Mouse (Mus musculus) naive thymus-derived CD4-positive, alpha-beta T cell, adult 2 months (primary cell): Measurements from ENCODE around the gene Ppp1r12b.
"Not testable (repeated sequence)": the region's sequence is repeated elsewhere in the genome, so short reads cannot be mapped to it uniquely, and the experiment has no call there.

Experiments
- DNase-seq: peaks from one replicate; pipeline ENCODE4 v3.0.0-alpha.2; 2011; ENCODE audit warnings: low read depth

Gene Ppp1r12b

DNA sequence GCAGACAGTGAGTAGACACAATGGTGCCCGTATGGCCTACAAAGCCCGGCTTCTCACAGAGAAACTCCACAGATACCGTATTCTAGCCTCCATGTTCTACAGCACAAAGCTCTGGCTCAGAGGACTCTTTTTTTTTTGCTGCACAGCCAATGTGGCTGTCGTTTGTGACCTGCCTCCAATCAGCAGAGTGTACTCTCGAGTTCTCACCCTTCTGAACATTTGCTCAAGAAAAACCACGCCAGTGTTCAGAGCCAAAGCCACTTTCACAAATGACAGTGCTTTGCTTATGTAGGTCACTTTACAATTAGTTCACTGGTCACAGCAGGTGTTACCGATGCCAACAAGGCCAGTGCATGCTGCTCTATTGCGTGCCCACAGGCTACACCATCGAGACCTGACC lies 107.9 kb downstream of the Ppp1r12b start:
- DNase-seq, result no peak

DNA sequence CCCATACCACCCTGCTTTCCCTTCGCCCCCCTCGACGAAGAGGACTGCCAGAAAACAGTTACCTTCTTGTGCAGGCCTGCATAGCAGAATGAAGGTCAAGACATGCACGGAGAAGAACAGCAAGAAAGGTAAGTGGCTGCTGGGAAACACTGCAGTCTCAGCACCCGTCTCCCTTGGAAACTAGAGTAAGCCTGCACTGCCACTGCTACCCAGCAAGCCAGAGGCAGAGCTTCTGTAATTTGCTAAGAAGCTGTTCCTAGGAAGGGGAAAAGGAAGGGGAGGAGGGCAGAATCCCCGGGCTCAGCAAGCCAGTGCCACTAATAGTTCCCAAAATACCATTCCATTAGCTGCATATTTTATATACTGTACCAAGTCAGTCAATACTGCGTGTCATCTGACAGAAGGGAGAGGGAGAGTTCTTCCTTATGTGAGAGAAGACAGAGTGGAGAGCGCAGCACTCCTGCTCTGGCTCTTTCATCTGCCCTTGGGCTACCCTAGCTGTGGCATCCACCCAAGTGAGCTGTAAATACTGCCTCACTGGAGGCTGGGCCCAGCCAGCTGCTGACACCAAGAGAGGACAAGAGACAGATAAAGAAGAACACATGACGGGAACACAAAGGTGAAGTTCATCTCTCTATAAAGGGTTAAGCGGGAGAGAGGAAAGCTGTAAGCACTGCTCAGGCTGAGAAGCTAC lies 109.3 kb downstream of the Ppp1r12b start:
- DNase-seq, result no peak

DNA sequence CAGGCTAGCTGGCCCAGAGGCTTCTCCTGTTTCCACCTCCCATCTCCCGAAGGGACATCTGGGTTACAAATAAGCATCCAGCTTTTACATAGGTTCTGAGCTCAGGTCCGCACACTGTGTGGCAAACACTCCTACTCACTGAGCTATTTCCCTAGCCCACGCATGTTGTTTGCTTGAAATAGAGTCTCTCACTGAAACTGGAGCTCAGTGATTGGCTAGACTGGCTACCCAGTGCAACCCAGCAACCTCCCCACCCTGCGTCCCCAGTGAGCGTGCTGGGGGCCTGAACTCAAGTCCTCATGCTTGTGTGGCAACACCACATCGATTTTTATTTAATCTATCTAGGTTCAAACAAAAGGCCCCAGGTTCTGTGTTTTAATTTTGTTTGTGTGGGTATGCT lies 112.4 kb downstream of the Ppp1r12b start:
- no peak for DNase-seq

DNA sequence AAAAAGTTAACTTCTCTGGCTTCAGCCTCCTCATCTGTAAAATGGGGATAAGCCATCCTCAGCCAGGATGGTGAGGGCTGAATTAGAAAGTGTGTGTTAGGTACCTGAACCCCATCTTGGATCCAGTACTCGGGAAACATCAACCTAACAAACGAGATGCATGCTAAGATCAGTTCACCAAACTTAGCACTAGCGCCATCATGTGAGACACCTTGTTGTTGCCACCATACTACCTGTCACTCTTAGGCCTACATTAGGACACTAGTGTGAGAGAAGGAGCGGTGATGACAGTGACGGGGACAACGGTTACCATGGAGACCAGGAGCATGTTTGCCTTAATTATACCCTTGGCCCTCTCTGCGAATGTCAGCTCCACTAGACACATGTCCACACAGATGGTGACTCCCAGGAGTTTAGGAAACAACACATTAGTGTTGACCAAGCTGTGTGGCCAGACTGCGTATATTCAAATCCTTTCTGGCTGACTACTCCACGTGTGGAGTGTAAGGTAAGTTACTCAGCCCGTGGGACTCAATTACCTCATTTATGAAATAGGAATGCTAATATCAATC lies 118.7 kb downstream of the Ppp1r12b start:
- no peak for DNase-seq

DNA sequence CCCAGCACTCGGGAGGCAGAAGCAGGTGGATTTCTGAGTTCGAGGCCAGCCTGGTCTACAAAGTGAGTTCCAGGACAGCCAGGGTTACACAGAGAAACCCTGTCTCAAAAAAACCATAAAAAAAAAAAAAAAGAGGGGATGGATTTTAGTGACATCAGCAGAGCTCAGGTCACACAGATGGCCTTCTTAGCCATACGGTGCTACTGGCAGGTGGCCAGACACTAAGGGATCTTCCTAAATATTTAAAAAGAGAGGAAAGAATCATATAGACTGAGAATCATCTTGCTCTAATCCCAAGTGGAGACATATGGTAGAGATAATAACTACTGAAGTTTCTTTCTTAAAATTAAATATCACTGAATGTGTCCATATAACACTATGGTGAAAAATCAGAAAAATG lies 124.9 kb downstream of the Ppp1r12b start:
- DNase-seq, result not testable (repeated sequence)

DNA sequence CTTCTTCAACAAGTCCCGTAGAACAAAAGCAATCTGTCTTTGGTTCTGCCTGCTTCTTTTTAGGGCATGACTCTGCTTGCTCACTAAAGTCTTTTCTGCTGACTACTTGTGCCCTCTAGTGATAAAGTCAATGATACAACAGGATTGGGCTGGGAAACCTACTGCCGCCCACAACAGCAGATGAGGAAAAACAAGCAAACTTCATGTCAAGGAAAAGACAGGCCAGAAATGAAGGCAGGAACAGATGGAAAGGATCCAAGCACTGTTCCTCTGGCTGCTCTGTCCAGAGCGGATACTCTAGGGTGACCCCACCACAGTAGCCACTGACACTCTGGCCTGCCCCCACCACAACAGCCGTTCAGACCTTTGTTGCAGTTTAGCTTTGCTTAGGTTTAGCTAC lies 126.1 kb downstream of the Ppp1r12b start:
- no peak for DNase-seq

DNA sequence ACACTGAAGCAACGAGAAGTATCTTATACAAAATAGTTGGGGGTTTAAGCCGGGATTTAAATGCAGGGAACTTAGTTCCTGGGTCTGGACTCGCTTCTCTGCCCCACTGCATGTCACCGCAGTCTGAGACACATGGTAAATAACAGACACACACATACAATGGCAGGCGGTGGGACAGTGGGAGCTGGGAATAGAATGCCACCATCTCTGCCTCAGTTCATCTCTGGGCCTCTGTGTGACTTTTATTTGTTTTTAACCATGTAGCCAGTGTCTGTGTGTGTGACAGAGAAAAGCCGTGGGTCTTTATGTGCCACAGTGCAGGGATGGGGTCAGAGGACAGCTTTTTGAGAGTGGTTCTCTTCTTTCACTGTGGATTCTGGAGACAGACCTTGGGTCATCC lies 130.8 kb downstream of the Ppp1r12b start:
- no peak for DNase-seq

DNA sequence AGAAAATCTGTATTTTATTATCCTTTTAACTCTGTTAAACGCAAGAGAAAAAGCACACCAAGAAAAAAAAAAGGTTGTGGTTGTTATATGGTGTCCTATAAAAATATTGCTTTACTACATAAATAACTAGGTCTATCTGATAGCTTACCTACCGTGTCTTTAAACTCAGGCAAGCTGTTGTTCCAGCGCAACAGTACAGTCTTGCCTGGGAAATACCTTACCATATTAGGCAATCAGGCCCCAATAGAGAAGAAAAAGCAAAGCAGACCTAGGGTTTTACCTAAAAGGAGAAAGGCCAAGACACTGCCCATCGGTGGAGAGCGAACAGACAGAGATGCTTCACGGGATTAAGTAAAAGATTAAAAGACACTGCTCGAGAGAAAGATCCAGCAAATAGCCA lies 131.9 kb downstream of the Ppp1r12b start:
- DNase-seq, result no peak

DNA sequence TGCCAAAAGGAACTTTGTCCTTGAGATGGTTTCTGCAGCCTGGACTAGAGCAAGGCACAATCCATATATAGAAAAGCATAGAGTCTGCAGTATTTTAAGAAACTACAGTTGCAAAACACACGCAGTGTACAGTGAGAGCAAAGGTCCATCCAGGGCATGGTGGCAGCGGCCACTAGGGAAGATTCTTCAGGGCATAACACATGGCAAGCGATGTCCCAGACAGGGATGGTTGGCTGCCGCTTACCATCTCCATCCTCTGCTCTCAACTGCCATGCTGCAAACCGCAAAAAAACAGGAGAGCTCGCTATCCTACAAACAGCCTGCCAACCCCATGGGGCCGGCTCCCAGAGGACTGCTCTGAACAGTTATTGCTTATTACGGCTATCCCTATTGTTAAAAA lies 132.4 kb downstream of the Ppp1r12b start:
- DNase-seq, result no peak

DNA sequence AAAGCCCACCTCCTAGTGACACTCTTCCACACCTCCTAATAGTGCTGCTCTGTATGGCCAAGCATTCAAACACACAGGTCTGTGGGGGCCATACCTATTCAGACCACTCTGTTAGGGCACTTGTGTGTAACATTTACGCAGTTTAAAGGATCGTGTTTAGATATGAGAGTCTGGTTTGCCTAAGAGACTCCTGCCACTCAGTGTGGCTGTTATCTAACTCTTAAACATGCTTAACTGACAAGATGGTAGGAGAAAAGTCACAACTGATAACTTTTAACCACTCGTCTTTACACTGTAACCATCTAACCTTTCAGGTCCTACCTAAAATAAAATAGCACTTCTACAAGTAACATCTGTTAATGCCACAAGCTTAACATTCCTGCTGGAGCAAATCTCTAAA lies 134.9 kb downstream of the Ppp1r12b start:
- no peak for DNase-seq

DNA sequence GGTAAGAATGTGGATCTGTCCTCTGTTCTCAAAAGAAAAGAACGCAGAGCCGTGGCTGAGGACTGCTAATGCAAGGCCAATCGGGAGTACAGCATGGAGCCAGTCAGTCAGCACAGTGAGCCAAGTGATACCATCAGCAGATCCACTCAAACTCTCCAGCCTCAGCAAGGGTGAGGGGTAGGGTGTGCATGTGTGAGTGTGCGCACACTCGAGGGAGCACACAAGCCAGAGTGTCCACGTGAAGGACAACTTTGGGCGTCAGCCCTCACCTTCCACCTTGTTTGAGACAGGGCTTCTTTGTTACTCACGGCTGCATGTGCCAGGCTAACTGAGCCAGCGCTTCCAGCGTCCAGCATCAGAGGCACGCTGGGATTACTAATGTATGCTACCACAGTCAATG lies 136.5 kb downstream of the Ppp1r12b start:
- DNase-seq, result no peak

DNA sequence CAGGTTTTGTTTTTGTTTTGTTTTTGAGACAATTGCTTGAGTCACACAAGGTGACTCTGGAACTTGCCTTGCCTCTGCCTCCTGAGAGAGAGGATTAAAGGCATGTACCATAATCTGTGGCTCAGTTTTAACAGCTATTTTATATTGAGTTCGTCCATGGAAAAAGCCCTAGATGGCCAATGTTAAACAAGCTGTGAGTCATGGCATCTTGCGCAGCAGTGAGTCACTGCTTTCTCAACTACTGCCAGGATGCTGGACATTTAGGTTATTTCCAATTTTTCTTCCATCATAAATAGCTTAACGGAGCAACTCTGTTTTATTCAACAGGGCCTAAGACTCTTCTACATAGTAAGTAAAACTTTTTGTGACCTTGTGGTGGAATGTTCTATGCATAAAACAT lies 137.0 kb downstream of the Ppp1r12b start:
- DNase-seq, result no peak

DNA sequence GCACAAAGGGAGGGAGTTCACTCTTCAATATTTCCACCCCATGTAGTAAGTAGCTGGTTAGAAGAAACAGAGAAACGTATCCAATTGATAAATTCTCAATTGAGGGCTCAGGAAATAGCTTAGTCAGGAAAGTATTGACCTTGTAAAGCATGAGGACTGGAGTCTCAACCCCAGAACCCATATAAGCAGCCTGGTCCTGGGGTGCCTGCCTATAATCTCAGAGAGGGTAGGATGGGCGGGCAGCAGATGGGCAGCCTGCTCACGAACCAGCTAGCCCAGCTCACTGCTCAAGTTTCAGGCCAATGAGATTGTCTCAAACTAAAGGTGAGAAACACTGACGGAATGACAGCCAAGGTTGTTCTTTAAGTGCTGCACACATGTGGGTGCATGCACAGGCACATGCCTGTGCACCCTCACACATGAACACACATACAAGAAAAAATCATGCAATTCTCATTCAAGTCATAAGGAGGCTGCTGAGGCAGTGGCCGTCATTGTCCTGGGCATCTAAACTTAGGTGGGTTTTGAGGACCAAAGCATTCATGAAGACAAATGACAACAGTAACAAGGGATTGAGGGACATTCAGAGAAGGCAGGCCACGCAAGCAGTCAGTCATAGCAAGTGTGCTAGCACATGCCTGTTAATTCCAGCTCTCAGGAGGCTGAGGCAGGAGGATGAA lies 137.7 kb downstream of the Ppp1r12b start:
- DNase-seq, result no peak

DNA sequence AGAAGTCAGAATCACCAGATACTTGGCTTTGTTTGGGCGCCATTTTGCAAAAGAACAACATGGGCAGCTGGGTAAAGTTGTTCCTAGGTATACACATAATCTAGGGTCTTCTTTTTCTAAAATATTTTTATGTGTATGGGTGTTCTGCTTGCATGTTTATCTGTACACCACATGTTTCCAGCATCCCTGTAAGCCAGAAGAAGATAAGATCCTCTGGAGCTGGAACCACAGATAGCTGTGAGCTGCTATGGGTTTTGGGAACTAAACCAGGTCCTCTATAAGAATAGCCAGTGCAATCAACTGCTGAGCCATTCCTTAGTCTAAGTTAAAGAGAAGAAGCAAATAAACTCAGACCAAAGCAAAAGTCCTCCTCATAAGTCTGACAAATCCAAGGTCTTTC lies 138.6 kb downstream of the Ppp1r12b start:
- no peak for DNase-seq

DNA sequence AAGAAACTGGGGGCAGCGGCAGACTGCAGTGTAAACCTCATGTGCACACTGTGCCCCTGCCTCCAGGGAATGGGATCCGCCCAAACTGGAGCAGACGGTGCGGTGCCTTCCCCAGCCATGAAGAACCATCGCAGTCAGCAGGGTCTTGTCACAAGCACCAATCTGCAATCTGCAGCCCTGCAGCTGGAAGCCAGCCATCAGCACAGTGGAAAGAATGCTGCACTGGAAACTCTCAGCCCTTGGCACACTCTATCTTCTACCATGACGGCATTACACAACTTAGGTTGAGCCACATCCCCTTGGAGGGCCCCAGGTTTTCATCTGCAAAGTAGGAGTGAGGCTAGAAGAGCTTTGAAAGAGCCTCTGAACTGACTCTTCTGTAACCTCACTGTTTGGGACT lies 139.1 kb downstream of the Ppp1r12b start:
- DNase-seq, result no peak

DNA sequence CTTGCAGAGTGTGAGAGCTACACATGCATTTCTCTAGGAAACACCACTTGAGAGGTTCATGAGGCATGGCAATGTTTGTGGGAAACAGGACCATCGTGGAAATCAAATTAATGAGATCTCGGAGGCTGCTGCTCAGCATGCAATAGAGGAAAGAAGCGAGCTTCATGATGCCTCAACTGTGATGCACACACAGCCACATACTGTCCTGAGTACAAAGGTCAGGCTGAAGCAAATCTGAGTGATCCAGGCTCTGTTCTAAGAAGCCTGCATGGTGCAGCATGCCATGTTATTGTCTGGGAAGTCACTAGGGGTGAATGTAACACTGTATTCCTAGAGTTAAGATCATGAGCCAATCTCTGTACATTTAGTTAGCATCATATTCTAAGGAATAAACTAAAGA lies 140.0 kb downstream of the Ppp1r12b start:
- DNase-seq, result no peak

DNA sequence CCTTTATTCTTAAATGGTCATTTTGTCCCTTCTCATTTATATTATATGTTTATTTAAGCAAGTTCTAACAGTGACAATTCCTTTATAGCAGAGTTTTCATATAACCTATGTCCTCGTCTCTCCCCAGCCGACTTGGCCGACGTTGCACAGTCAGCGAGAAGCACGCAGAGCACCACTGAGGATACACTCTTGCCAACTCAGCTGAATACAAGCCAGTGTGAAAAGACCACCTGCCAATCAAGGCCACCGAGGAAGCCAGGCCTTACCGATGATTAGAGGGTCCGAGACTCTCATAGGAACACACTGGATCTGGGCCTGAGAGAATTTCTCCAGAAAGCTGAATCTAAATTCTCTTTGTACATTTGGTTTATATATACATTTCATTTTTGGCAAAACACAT lies 150.3 kb downstream of the Ppp1r12b start:
- DNase-seq, result no peak

DNA sequence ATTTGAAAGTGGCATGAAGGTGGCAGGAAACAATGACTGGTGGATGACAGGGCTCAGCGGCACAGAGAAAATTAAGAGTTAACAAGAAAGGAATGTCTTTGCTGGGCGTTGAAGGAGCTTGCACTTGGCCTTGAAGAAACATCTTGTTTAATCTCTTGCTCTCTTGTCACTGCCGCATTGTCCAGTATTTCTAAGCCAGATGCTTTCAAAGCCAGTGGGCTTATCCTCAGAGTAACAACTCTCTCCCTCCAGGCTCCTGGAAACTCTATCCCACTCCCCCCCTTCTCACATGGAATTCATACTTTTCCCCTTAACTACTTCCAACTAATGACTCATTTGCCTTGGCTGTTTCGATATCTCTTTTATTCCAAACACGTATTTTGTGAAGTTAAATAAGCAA lies 151.4 kb downstream of the Ppp1r12b start:
- no peak for DNase-seq

DNA sequence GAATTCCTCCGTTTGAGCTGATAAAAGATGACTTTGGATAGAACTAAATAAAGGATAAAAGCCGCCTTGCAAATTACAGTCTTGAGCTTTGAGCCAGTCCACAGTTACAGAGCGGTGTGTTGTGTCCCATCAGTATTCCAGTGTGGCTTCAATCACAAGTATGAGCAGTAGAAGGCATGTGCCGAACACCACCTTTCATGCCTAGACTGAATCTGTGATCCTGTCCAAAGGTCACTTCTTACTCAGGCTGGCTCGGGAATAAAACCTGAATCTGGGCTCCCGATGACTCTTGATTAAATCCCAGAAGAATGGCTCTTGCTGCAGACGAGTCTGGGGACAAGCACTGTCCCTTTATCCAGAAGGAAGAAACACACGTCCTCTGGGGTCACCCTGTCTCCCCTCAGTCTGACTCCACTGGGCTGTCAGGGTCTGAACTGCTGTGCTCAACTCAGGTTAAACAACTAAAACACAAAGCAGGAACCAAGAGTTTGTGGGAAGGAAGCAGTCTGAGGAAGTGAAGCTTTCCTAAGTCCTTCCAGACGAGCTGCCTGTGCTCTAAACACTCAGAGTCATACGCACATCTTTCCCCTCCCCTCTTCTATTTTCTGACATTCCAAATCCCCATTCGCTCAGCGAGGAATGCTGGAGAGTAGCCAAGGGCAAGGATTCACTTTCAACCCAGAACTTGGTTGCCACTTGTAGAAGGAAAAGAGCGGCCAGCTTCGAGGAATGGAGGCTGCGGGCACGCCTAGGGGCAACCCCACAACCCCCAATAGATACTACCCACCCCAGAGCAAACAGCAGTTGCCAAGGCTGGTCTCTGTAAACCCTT lies 152.2 kb downstream of the Ppp1r12b start:
- no peak for DNase-seq

DNA sequence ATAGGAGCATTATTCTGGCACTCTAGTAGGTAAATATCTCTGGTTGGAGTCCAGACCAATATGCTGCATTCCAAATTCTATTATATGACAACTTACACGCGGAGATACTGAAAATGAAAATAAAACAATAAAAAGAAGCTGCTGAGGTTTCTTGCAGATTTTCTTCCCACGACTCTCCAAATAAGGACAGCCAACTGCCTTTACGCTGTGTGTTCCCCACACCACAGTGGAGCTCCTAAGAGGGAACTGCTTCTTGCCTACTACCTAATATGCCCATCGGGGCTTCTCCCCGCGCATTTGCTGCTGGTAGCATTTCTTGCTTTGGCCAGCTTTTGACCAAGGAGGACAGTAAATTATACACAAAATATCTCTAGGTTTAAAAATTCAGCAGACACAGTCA lies 154.0 kb downstream of the Ppp1r12b start:
- no peak for DNase-seq

DNA sequence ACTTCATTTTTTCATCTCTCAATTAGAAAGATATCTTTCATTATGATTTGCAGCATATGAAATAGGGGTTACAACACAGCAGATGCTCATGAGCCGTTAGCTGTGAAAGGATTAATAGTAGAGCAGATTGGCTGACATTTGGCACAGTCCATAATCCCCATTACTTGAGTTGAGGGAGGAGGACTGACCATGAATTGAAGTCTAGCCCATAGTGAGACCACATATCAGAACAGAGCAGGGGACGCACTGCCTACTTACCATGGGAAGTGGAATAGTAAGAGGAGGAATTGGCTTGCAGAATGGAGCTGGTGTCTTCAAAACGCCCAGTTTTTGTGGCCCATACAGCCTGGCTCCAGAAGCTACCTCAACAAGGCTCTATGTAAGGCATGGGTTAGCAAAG lies 159.2 kb downstream of the Ppp1r12b start:
- DNase-seq, result no peak

DNA sequence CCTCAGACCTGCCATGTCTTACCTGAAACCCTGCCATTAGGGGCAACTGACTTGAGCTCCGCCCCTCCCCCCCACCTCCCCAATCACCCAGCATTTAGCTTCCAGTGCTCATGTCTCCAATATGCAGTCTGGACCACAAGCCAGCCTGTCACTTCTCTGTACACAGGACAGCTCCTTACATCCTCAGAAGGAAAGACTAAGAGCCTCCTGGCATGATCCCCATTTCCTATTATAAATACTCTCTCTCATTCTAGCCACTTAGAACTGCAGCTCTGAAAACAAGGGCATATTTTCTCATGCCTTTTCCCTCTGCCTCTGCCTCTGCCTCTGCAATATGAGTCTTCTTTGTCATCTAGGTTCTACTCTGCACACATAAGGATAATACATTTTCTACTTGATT lies 159.7 kb downstream of the Ppp1r12b start:
- DNase-seq, result no peak

DNA sequence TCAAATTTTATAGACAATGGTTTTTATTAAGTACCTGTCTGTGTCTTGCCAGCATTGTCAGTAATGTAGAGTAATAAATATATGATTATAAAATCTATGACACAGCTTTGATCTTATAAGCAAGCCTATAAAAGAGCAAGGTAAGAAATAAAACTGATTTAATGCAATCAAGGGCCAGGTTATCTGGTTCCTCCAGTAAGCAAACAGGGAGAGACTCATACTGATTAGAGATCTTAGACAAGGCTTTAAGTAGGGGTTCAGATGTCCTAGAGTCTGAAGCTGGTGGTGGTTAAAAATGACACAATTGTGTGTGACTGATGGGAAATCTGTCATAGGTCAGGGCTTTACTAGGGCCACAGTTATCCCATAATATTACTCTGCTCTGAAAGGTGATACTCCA lies 164.3 kb downstream of the Ppp1r12b start:
- DNase-seq, result no peak
